Mouse (Mus musculus) heart, postnatal 10 days (tissue): ENCODE data around the gene Tagln2. TPM values are rescaled to one million over a fixed set of nuclear protein-coding genes. Genes with fewer than 3 reads are reported as not detected.

Experiments used
- DNase-seq, 2 experiments: peaks; one replicate each; pipeline ENCODE4 v3.0.0; 2021
- intact Hi-C: fragments of 180-260 bp; cut with DNase I; formaldehyde crosslinking; loops from one replicate; pipeline ENCODE4 v1.15.1; 2025
- total RNA-seq, 2 experiments: library from RNA; stranded (reverse); gene quantifications; 2 replicates each; pipeline ENCODE4 v1.2.3; 2021

Tagln2 gene
- total RNA-seq, 2 experiments from 2014 or later = 173 to 178 TPM

GRCm38 (mm10) chr1:172555638-172556037 lies 55.8 kb downstream of the Tagln2 start, which contains the start of gene Vsig8:
Gene Vsig8 (plus strand): TSS chr1:172555938.
- no peak for DNase-seq
- intact Hi-C loops = no loop called here

Other genes with a start within 250 kb of the Tagln2 start
- not detected for gene Atp1a4, start 241.6 kb upstream of the Tagln2 start, total RNA-seq
- 10 to 100 TPM; 13.6 to 17.1 TPM for gene Igsf8, start 238.4 kb upstream of the Tagln2 start, total RNA-seq
- gene Atp1a2, start 202.0 kb upstream of the Tagln2 start, total RNA-seq = 100 to 1,000 TPM; 228 to 235 TPM
- not detected for gene Kcnj9, start 170.7 kb upstream of the Tagln2 start, total RNA-seq
- gene Kcnj10, start 158.8 kb upstream of the Tagln2 start, total RNA-seq = under 1 TPM; 0.05 to 0.19 TPM
- gene Pigm, start 123.5 kb upstream of the Tagln2 start, total RNA-seq = 1 to 10 TPM; 9.1 TPM
- 1 to 10 TPM; 1.3 to 1.4 TPM for gene Slamf9, start 24.7 kb upstream of the Tagln2 start, total RNA-seq
- 1 to 10 TPM; 1.0 to 1.4 TPM for gene Igsf9, start 18.3 kb upstream of the Tagln2 start, total RNA-seq
- 1 to 10 TPM; 1.8 to 2.8 TPM for gene Cfap45, start 20.8 kb downstream of the Tagln2 start, total RNA-seq
- gene Vsig8, start 55.9 kb downstream of the Tagln2 start, total RNA-seq = under 1 TPM in 1 of 2 experiments, not detected in 1; 0.24 TPM
- not detected for gene Slamf8, start 90.5 kb downstream of the Tagln2 start, total RNA-seq
- gene Fcrl6, start 102.5 kb downstream of the Tagln2 start, total RNA-seq = not detected
- gene Dusp23, start 132.9 kb downstream of the Tagln2 start, total RNA-seq = 1 to 10 TPM; 6.3 to 6.8 TPM
- not detected for gene Crp, start 198.0 kb downstream of the Tagln2 start, total RNA-seq